Mouse (Mus musculus) stomach, adult 2 months (tissue): ENCODE results near the gene Gm6401. TPM values are rescaled to one million over a fixed set of nuclear protein-coding genes. Genes with fewer than 3 reads are reported as not detected.

Experiments used
- polyA plus RNA-seq: library from polyadenylated mRNA; depleted of rRNA; stranded (reverse); fragments of >200 nt; gene quantifications from 2 replicates; pipeline ENCODE4 v1.2.3, GENCODE M21; 2012; rRNA removed

Gm6401 gene
- polyA plus RNA-seq: not detected in 2 replicates

DNA sequence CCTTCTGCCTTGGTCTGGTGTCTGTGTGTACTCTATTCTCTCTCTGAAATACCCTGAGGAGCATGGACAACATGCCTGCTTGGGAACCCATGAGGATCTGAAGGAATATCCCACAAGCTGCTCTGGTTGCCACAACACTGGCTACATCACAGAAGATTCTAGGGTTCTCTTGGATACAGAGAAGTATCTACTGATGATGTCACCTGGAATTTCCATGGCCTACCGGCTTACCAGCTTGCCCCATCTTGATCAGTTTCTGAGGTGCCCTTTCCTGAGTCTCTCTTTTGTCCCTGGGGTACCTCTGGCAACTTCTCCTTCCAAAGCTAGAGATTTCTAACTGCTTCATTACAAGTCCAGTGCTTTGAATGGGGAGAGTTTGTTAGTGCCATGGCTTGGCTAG lies at the start of gene Gm6401:
Gene Gm6401, minus strand, starts transcription at position 101 of the 400 bp plus-strand sequence.

DNA sequence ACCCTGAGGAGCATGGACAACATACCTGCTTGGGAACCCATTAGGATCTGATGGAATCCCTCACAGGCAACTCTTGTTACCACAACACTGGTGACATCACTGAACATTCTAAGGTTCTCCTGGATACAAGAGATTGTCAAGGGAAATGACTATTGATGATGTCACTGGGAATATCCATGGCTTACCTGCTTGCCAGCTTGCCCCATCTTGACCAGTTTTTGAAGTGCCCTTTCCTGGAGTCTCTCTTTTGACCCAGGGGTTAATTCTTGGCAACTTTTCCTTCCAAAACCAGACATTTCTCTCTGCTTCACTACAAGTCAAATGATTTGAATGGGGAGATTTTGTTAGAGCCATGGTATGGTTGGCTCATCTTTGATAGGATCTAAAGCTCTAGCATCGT lies 15.5 kb upstream of the Gm6401 start, which contains the start of gene Gm3543:
Gene Gm3543, minus strand, starts transcription at position 101 of the 400 bp plus-strand sequence.

DNA sequence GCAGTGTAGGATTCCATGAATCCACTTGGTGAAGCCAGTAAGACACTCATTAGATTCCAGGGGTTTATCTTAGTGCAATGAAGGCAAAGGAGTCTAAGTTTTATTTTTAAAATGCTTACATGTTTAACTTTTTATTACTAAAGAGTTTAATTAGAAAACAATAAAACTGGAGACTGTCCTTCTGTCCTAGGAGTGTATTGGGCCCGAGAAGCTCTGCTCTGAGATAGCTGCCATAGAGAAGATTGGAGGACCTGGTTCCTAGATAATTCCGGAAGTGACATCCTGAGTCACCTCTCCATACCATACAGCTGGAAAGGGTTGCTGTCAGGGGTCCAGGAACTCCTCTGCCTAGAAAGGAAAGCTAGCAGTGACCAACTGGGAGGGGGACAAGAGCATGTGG lies 24.0 kb downstream of the Gm6401 start, which contains the start of gene 1700024B05Rik:
Gene 1700024B05Rik, plus strand, starts transcription at position 301 of the 400 bp plus-strand sequence.

DNA sequence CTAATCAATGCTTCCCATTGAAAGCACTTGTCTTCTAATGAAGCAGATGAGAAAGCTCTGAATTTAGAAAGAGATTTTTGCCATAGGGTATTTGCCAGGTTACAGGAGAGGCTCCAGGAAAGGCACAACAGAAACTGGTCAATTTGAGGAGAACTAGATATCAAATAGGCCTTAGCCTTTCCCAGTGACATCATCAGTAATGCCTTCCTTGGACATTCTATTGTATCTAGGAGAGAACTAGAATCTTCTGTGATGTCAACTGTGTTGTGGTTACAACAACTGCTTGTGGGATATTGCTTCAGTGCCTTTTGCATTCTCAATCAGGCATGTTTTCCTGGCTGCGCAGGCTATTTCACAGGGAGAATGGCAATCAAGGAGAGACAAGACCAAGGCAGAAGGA lies 43.1 kb downstream of the Gm6401 start, which contains the start of gene 1700049E17Rik1:
Gene 1700049E17Rik1, plus strand, starts transcription at position 301 of the 400 bp plus-strand sequence.

Other genes starting within 250 kb of the Gm6401 start
- not detected in 2 replicates for gene Gm7929, start 217.3 kb downstream of the Gm6401 start, polyA plus RNA-seq
- gene Gm47189, start 195.5 kb downstream of the Gm6401 start, polyA plus RNA-seq: not detected in 2 replicates
- gene Gm7980, start 60.6 kb downstream of the Gm6401 start, polyA plus RNA-seq: not detected in 2 replicates
- gene 1700049E17Rik1, start 43.0 kb downstream of the Gm6401 start, polyA plus RNA-seq: not detected in 2 replicates
- gene 1700024B05Rik, start 23.9 kb downstream of the Gm6401 start, polyA plus RNA-seq: not detected in 2 replicates
- not detected in 2 replicates for gene Gm3543, start 15.4 kb upstream of the Gm6401 start, polyA plus RNA-seq
- gene Gm7951, start 149.4 kb upstream of the Gm6401 start, polyA plus RNA-seq: not detected in 2 replicates
- gene Gm17027, start 194.7 kb upstream of the Gm6401 start, polyA plus RNA-seq: not detected in 2 replicates
- gene Gm3573, start 222.9 kb upstream of the Gm6401 start, polyA plus RNA-seq: not detected in 2 replicates